Mouse (Mus musculus): ENCODE data around the gene Rubcnl.

DNA sequence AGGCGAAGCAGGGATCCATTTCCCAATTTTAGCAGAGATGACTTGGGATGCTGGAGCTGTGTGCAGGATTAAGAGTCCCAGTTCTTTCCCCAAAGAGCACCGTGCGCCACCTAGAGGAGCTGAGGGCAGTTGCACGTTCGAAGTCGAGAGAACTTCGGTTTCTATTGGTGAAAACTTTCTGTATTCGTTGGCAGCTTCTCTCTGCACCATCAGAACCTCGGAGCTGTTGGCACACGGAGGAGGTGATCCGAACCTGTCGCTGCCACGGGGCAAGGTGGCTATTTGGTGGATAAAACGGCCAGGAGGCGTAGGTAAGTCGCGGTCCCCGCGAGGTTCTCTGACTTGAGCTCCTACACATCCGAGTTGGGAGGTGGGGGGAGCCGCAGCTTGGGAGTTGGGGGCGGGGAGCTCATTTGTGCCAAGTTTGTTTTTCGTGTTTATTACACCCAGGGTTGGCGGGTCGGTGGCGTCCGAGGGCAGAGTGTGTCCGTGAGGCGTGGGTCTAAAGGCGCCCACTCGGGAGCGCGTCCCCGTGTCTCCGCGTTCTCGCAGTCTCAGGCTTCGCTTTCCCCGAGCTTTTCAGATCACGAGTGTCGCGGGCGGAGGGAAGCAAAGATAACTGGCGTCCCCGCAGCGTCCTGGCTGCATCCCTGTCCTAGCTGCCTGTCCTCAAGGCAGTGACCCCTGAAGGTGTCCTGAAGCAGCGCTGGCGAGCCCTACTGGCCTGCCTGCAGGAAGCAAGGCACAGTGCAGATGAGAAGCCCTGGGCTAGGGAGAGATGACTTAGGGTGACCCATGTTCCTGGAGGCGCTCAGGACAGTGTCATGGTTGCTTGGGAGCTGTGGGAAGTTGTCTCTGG lies at the start of gene Rubcnl:
- TF ChIP-seq CTCF (IDR thresholded peaks at IDR 0.05; ENCODE audit: extremely low read depth, insufficient read depth, insufficient read length, insufficient replicate concordance) (peak; percentile 87; the same call in 1 of the 2 replicates), POLR2A (IDR thresholded peaks at IDR 0.05; ENCODE audit: low read depth, low read length) (peak; percentile 75)
